Mouse (Mus musculus): ENCODE measurements around the gene 4930426L09Rik. TPM values are rescaled to one million over a fixed set of nuclear protein-coding genes. Genes with fewer than 3 reads are reported as not detected.
A peak's percentile ranks its signal among the peaks of the same experiment; 100 is the strongest.

Gene 4930426L09Rik
- total RNA-seq, 1 experiment, result 0.18 TPM

DNA sequence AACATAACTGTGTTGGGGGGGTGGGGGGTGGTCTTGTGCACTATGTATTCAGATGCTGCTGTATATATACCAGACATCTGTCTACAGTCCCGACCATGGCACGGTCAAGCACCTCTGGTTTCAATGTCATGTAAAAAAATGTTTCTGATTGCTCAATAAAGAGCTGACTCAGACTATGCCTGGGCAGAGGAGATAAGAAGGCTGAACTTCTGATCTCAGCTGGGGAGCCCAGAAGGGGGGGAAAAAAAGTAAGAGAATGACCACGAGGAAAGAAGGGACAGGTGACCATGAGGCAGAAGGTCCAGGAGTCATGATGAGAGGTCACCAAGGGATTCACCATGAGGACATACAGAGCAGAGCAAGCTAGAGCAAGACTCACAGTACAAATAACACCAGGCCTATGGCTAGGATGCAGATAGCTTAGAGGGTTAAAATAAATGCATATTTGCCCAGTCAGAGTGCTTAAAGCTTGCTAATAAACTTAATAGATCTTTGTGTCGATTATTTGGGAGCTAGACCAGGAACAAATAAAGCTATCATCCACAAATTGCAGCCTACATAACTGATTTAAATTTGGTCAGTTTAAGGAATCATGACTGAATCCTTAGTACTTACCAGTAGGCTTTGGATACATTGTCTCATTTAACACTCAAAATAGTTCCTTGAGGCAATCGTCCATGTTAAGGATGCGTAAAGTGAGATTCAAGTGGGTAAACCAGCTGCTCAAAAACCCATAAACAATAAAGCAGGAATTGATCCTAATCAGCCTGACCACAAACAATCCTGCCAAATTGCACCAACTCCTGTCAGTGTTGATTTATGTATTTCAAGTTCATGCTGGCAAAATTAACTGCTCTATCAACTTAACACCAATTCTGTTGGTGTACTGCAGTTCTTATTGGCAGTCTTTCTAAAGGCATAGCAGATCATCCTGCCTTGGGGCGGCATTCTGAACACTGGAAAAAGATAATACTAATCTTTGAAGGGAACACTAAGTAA, 5.3 kb upstream of the 4930426L09Rik start:
- H3K27ac ChIP-seq (ENCODE audit: insufficient read depth, low read depth, low read length, poor library complexity, severe bottlenecking), result no peak overlapping the region
- TF ChIP-seq HCFC1 (IDR thresholded peaks at IDR 0.05; ENCODE audit: borderline replicate concordance, insufficient read depth, low read length) (no peak), CHD2 (IDR thresholded peaks at IDR 0.05; ENCODE audit: low read depth, low read length) (no peak), ZC3H11A (IDR thresholded peaks at IDR 0.05; ENCODE audit: borderline replicate concordance, low read depth, low read length) (no peak), MAFK (IDR thresholded peaks at IDR 0.05; ENCODE audit: insufficient read depth, low read depth, low read length) (no peak), ZNF384 (IDR thresholded peaks at IDR 0.05; ENCODE audit: low read depth, low read length) (no peak)
- H3K4me1 ChIP-seq (ENCODE audit: control insufficient read depth in 2 of 2, insufficient read depth in 2 of 2, low read length in 2 of 2, poor library complexity in 1 of 2), result peaks cover 0 to 5% of the 10 kb centered on the region in 2 experiments; a peak in 1 of 4 replicates
- in situ Hi-C loops (cut with MboI; ENCODE audit: low sequenced_read_pairs in 2 of 2, unreplicated experiment in 2 of 2), result no loop called here
- DNase-seq (ENCODE audit: low read depth, low spot score), result no peak
- no peaks in the 10 kb centered on the region for H3K9me3 ChIP-seq (ENCODE audit: control insufficient read depth, insufficient read depth, low read depth, low read length)
- H3K36me3 ChIP-seq (ENCODE audit: control insufficient read depth, insufficient read depth, low read length, poor library complexity, severe bottlenecking), result no peaks in the 10 kb centered on the region
- H3K4me3 ChIP-seq (ENCODE audit: insufficient read depth in 1 of 2, low read depth in 1 of 2, low read length in 2 of 2, poor library complexity in 1 of 2, severe bottlenecking in 1 of 2), result no peak overlapping the region
- no peak overlapping the region for H3K9ac ChIP-seq (ENCODE audit: insufficient read depth, low read depth, low read length, poor library complexity, severe bottlenecking)

- no peaks in the 10 kb centered on the region for H3K9me3 ChIP-seq (ENCODE audit: control insufficient read depth, insufficient read depth, low read depth, low read length)
- no peak overlapping the region for H3K9ac ChIP-seq (ENCODE audit: insufficient read depth, low read depth, low read length, poor library complexity, severe bottlenecking)
- TF ChIP-seq CHD2 (IDR thresholded peaks at IDR 0.05; ENCODE audit: low read depth, low read length) (no peak), HCFC1 (IDR thresholded peaks at IDR 0.05; ENCODE audit: borderline replicate concordance, insufficient read depth, low read length) (no peak), MAFK (IDR thresholded peaks at IDR 0.05; ENCODE audit: insufficient read depth, low read depth, low read length) (no peak), ZNF384 (IDR thresholded peaks at IDR 0.05; ENCODE audit: low read depth, low read length) (no peak), ZC3H11A (IDR thresholded peaks at IDR 0.05; ENCODE audit: borderline replicate concordance, low read depth, low read length) (no peak)
- peak overlapping the region; percentile 87 to 96 for H3K4me3 ChIP-seq (ENCODE audit: insufficient read depth in 1 of 2, low read depth in 1 of 2, low read length in 2 of 2, poor library complexity in 1 of 2, severe bottlenecking in 1 of 2)
- H3K36me3 ChIP-seq (ENCODE audit: control insufficient read depth, insufficient read depth, low read length, poor library complexity, severe bottlenecking), result no peaks in the 10 kb centered on the region
- in situ Hi-C loops (cut with MboI; ENCODE audit: low sequenced_read_pairs in 2 of 2, unreplicated experiment in 2 of 2), result no loop called here
- no peak for DNase-seq (ENCODE audit: low read depth, low spot score)
- H3K27ac ChIP-seq (ENCODE audit: insufficient read depth, low read depth, low read length, poor library complexity, severe bottlenecking), result no peak overlapping the region
- H3K4me1 ChIP-seq (ENCODE audit: control insufficient read depth in 2 of 2, insufficient read depth in 2 of 2, low read length in 2 of 2, poor library complexity in 1 of 2), result peaks cover 2 to 5% of the 10 kb centered on the region in 2 experiments; a peak in 2 of 4 replicates
Measured at GRCm38 (mm10) chr2:18996451-18997211, 1.5 kb upstream of the 4930426L09Rik start.

DNA sequence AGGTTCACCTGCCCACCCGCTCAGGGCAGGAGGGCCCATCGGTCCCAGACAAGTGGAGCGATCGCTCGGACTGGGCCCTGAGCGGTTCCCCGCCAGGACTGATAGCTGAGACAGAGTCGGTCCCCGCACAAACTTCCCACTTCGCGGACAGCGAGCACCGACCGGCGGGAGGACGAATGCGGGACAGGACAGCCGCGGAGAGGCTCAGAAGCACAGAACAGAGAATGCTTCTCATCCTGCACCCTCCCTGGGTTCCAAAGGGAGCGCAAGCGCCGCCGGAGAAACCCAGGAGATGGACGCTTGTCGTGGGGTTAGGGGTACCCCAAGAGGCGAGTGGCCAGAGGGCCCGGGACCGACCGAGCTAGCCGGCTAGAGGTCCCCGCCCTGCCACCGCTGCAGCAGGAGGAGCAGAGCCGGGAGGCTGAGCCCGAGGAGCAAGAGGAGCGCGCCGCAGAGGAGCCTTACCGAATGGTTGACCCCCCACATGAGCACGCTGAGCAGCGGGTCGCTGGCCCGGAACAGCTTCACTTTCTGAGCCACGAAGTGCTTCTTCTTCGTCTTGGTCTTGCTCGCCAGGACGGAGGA, 664 bp upstream of the 4930426L09Rik start:
- TF ChIP-seq HCFC1 (IDR thresholded peaks at IDR 0.05; ENCODE audit: borderline replicate concordance, insufficient read depth, low read length) (no peak), ZNF384 (IDR thresholded peaks at IDR 0.05; ENCODE audit: low read depth, low read length) (no peak), CHD2 (IDR thresholded peaks at IDR 0.05; ENCODE audit: low read depth, low read length) (no peak), ZC3H11A (IDR thresholded peaks at IDR 0.05; ENCODE audit: borderline replicate concordance, low read depth, low read length) (no peak), MAFK (IDR thresholded peaks at IDR 0.05; ENCODE audit: insufficient read depth, low read depth, low read length) (no peak)
- no peak for DNase-seq (ENCODE audit: low read depth, low spot score)
- in situ Hi-C loops (cut with MboI; ENCODE audit: low sequenced_read_pairs in 2 of 2, unreplicated experiment in 2 of 2), result no loop called here
- peak overlapping the region; percentile 75 for H3K9ac ChIP-seq (ENCODE audit: insufficient read depth, low read depth, low read length, poor library complexity, severe bottlenecking)
- H3K27ac ChIP-seq (ENCODE audit: insufficient read depth, low read depth, low read length, poor library complexity, severe bottlenecking), result no peak overlapping the region
- peaks cover 2 to 5% of the 10 kb centered on the region in 2 experiments; a peak in 2 of 4 replicates for H3K4me1 ChIP-seq (ENCODE audit: control insufficient read depth in 2 of 2, insufficient read depth in 2 of 2, low read length in 2 of 2, poor library complexity in 1 of 2)
- H3K9me3 ChIP-seq (ENCODE audit: control insufficient read depth, insufficient read depth, low read depth, low read length), result no peaks in the 10 kb centered on the region
- peak overlapping the region; percentile 87 to 96 for H3K4me3 ChIP-seq (ENCODE audit: insufficient read depth in 1 of 2, low read depth in 1 of 2, low read length in 2 of 2, poor library complexity in 1 of 2, severe bottlenecking in 1 of 2)
- no peaks in the 10 kb centered on the region for H3K36me3 ChIP-seq (ENCODE audit: control insufficient read depth, insufficient read depth, low read length, poor library complexity, severe bottlenecking)

DNA sequence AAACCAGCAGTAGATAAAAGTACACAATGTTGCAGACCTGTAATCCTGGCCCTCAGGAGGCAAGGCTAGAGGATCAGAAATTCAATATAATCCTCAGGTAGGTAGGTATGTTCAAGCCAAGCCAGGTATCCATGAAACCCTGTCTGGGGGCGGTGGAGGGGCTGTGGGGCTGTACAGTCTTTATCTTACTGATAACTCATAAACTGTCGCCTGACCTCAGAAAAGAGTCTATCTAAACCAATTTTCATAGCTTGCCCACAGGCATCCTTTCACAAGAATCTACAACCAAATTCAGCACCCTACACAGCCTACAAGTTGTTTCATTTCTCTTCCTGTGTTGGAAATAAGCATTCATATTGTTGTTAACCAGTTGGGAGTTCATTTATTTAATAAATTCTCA, 1.3 kb downstream of the 4930426L09Rik start:
- in situ Hi-C loops (cut with MboI; ENCODE audit: low sequenced_read_pairs in 2 of 2, unreplicated experiment in 2 of 2), result no loop called here
- Histone ChIP-seq H3K27ac (ENCODE audit: insufficient read depth, low read depth, low read length, poor library complexity, severe bottlenecking) (no peak overlapping the region), H3K9me3 (ENCODE audit: control insufficient read depth, insufficient read depth, low read depth, low read length) (no peaks in the 10 kb centered on the region), H3K36me3 (ENCODE audit: control insufficient read depth, insufficient read depth, low read length, poor library complexity, severe bottlenecking) (no peaks in the 10 kb centered on the region), H3K4me1 (ENCODE audit: control insufficient read depth in 2 of 2, insufficient read depth in 2 of 2, low read length in 2 of 2, poor library complexity in 1 of 2) (peaks cover 2 to 5% of the 10 kb centered on the region in 2 experiments; a peak in 2 of 4 replicates), H3K4me3 (ENCODE audit: insufficient read depth in 1 of 2, low read depth in 1 of 2, low read length in 2 of 2, poor library complexity in 1 of 2, severe bottlenecking in 1 of 2) (no peak overlapping the region), H3K9ac (ENCODE audit: insufficient read depth, low read depth, low read length, poor library complexity, severe bottlenecking) (no peak overlapping the region)
- TF ChIP-seq ZC3H11A (IDR thresholded peaks at IDR 0.05; ENCODE audit: borderline replicate concordance, low read depth, low read length) (no peak), ZNF384 (IDR thresholded peaks at IDR 0.05; ENCODE audit: low read depth, low read length) (no peak), MAFK (IDR thresholded peaks at IDR 0.05; ENCODE audit: insufficient read depth, low read depth, low read length) (no peak), HCFC1 (IDR thresholded peaks at IDR 0.05; ENCODE audit: borderline replicate concordance, insufficient read depth, low read length) (no peak), CHD2 (IDR thresholded peaks at IDR 0.05; ENCODE audit: low read depth, low read length) (no peak)
- DNase-seq (ENCODE audit: low read depth, low spot score), result no peak

Data from ES-E14 (cell line).